Mouse (Mus musculus): ENCODE results near the gene Lmo7. TPM values are rescaled to one million over a fixed set of nuclear protein-coding genes. Genes with fewer than 3 reads are reported as not detected.

Lmo7 gene
- polyA plus RNA-seq, 1 experiment from 2014 or later: 3.8 TPM

DNA sequence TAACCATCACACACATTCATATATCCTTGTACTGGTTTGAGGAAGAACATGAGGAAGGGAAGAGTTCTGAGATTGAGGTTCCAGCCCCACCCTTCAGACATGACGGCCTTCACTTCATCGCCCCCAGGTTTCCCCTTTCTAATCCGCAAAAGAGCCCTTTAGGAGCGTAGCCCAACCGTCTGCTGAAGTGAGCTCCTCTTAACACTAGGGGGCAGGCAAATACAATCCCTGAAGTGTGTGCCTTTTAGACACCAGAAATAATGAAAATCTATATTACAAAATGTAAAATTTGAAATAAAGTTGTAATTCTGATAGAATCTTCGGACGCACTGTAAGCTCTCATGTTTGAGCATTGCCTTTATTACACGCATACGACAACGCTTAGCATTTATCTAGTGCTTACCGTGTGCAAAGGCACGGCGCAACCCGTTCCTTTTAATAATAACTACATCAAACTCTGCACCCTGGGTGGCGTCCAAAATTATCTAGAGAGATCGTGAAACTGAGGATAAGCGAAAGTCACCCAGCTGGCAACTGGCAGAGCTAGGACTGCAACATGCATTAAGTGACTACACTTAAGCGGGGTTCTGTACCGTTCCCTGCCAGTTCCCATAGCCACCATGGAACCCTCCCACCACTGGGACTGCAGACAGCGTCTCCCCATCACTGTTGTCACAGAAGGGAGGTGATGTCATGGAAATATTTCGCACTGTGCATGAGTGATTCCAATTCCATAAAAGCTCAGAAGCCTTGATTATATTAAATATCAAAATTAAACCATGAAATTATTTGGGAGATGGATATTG lies 217.2 kb downstream of the Lmo7 start:
- H3K4me1 ChIP-seq (replicated peaks; ENCODE audit: control insufficient read depth, insufficient read depth, low read length): no peaks in the 10 kb centered on the region
- no peak for DNase-seq (ENCODE audit: low spot score)
- H3K9ac ChIP-seq (ENCODE audit: low read depth, low read length): no peak overlapping the region
- 0 out of 2 replicates have a peak, but pooled peaks have one; percentile 40 for ATAC-seq (replicated peaks; ENCODE audit: low FRiP score)
- no peaks in the 10 kb centered on the region for H3K36me3 ChIP-seq (ENCODE audit: control insufficient read depth, insufficient read depth, low read length)
- no peaks in the 10 kb centered on the region for H3K9me3 ChIP-seq (ENCODE audit: control insufficient read depth, low read length)
- no peak overlapping the region for H3K4me3 ChIP-seq (ENCODE audit: low read depth, low read length)
- H3K4me2 ChIP-seq: no peak overlapping the region
- no peaks in the 10 kb centered on the region for H3K27me3 ChIP-seq (replicated peaks; ENCODE audit: control insufficient read depth, insufficient read depth, low read length)
- H3K27ac ChIP-seq (ENCODE audit: low read depth, low read length): no peak overlapping the region
- 55% methylated on average over 21 of the region's 21 CpGs for WGBS

DNA sequence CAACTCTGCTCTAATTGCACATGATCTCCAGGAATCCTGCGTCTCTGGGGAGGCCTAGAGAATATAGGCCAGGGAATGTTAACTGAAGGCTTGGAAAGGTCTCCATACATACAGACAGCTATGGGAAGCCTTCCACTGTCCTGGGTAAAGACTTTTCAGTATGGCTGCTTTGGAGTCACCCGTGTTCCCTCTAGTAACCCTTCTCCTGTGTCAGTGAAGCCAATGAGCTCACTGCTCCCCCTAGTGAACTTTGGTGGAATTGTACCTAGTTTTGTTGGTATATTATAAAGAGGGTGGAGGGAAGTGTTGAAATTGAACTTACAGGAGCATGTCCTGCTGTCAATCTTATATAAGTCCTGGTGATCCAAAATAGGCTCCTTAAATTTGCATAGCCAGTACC lies 219.4 kb downstream of the Lmo7 start:
- Histone ChIP-seq H3K4me3 (ENCODE audit: low read depth, low read length) (no peak overlapping the region), H3K36me3 (ENCODE audit: control insufficient read depth, insufficient read depth, low read length) (no peaks in the 10 kb centered on the region), H3K4me2 (no peak overlapping the region), H3K9ac (ENCODE audit: low read depth, low read length) (no peak overlapping the region), H3K27ac (ENCODE audit: low read depth, low read length) (no peak overlapping the region), H3K27me3 (replicated peaks; ENCODE audit: control insufficient read depth, insufficient read depth, low read length) (no peaks in the 10 kb centered on the region), H3K4me1 (replicated peaks; ENCODE audit: control insufficient read depth, insufficient read depth, low read length) (no peaks in the 10 kb centered on the region), H3K9me3 (ENCODE audit: control insufficient read depth, low read length) (no peaks in the 10 kb centered on the region)
- whole genome bisulfite sequencing: 43% methylated on average over 2 of the region's 2 CpGs
- ATAC-seq (replicated peaks; ENCODE audit: low FRiP score) (0 out of 2 replicates have a peak, but pooled peaks have one; percentile 20), DNase-seq (ENCODE audit: low spot score) (no peak)

DNA sequence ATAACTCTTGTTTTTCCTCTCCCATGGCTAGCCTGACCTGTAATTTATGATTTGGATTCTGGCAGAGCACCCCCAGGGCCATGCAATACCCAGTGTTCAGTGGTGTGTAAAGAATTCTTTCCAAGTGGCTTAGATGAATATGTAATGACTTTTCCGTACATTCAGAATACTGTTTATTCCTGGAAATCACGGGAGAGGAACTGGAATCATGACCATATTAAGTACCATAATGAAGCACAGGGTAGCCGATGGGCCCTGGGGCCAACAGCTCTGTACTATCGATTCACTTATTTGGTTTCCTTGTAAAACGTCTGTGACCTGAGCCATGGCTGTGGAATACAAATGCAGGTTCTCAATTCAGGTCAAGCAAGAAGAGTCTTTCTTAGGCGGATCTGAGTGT lies 221.3 kb downstream of the Lmo7 start:
- Histone ChIP-seq H3K36me3 (ENCODE audit: control insufficient read depth, insufficient read depth, low read length) (no peaks in the 10 kb centered on the region), H3K4me3 (ENCODE audit: low read depth, low read length) (no peak overlapping the region), H3K9ac (ENCODE audit: low read depth, low read length) (no peak overlapping the region), H3K4me1 (replicated peaks; ENCODE audit: control insufficient read depth, insufficient read depth, low read length) (no peaks in the 10 kb centered on the region), H3K9me3 (ENCODE audit: control insufficient read depth, low read length) (no peaks in the 10 kb centered on the region), H3K27me3 (replicated peaks; ENCODE audit: control insufficient read depth, insufficient read depth, low read length) (no peaks in the 10 kb centered on the region), H3K27ac (ENCODE audit: low read depth, low read length) (no peak overlapping the region), H3K4me2 (no peak overlapping the region)
- no peak for ATAC-seq (replicated peaks; ENCODE audit: low FRiP score)
- no peak for DNase-seq (ENCODE audit: low spot score)
- WGBS: 85% methylated on average over 6 of the region's 6 CpGs

DNA sequence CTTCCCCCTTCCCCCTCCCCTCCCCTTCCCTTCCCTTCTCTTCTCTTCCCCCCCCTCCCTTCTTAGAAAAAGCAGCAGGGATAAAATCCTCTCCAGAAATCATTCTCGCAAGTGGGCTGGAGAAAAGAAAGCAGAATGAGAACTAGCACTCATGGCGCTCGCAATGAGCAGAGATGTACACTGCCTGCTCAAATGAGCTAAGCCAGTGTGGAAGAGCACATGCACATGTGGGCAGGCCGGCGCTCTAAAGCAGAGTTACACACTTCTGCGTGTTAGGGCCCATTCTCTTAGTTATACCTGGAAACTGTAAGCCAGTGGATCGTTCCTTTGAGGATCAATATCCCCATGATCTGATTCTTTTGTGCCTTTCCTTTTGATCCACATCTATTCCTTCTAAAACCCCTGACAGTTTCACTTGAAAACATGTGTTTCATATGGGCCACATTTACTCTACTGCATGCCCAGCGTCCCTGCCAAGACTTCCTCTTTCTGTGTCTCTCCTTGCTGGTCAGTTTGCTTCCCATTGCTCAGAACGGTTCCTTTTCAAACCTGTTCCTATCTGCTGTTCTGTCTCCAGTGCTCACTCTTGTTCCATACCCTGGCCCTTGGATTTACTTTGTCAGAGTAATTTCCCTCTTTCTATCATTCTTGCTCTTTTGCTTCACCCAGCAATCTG lies 224.2 kb downstream of the Lmo7 start:
- H3K27me3 ChIP-seq (replicated peaks; ENCODE audit: control insufficient read depth, insufficient read depth, low read length): no peaks in the 10 kb centered on the region
- no peaks in the 10 kb centered on the region for H3K9me3 ChIP-seq (ENCODE audit: control insufficient read depth, low read length)
- H3K36me3 ChIP-seq (ENCODE audit: control insufficient read depth, insufficient read depth, low read length): no peaks in the 10 kb centered on the region
- H3K4me2 ChIP-seq: no peak overlapping the region
- H3K9ac ChIP-seq (ENCODE audit: low read depth, low read length): no peak overlapping the region
- H3K27ac ChIP-seq (ENCODE audit: low read depth, low read length): no peak overlapping the region
- DNase-seq (ENCODE audit: low spot score) (no peak), ATAC-seq (replicated peaks; ENCODE audit: low FRiP score) (no peak)
- no peak overlapping the region for H3K4me3 ChIP-seq (ENCODE audit: low read depth, low read length)
- whole genome bisulfite sequencing: 70% methylated on average over 9 of the region's 9 CpGs
- no peaks in the 10 kb centered on the region for H3K4me1 ChIP-seq (replicated peaks; ENCODE audit: control insufficient read depth, insufficient read depth, low read length)

DNA sequence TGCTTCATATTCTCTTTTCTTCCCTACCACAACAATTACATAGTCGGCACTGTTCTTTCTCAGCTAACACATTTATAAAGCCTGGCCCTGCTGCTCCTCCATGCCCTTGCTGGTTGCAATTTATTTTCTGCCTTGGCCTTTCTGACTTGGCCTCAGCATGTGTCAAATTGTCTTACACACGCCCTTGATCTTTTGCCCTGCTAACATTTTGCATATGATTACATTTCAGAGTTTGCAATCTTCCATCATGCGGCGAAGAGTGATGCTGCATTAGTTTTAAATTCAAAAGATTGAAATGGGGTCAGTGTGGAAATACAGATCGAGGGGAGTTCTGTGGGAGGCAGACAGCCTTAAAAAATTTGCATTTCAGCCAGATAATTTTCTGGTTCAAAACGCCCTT lies 234.6 kb downstream of the Lmo7 start:
- H3K27me3 ChIP-seq (replicated peaks; ENCODE audit: control insufficient read depth, insufficient read depth, low read length): no peaks in the 10 kb centered on the region
- ATAC-seq (replicated peaks; ENCODE audit: low FRiP score): no peak
- no peak for DNase-seq (ENCODE audit: low spot score)
- no peak overlapping the region for H3K4me2 ChIP-seq
- H3K36me3 ChIP-seq (ENCODE audit: control insufficient read depth, insufficient read depth, low read length): no peaks in the 10 kb centered on the region
- 75% methylated on average over 6 of the region's 6 CpGs for WGBS
- H3K9me3 ChIP-seq (ENCODE audit: control insufficient read depth, low read length): no peaks in the 10 kb centered on the region
- no peaks in the 10 kb centered on the region for H3K4me1 ChIP-seq (replicated peaks; ENCODE audit: control insufficient read depth, insufficient read depth, low read length)
- H3K27ac ChIP-seq (ENCODE audit: low read depth, low read length): no peak overlapping the region
- H3K4me3 ChIP-seq (ENCODE audit: low read depth, low read length): no peak overlapping the region
- no peak overlapping the region for H3K9ac ChIP-seq (ENCODE audit: low read depth, low read length)

DNA sequence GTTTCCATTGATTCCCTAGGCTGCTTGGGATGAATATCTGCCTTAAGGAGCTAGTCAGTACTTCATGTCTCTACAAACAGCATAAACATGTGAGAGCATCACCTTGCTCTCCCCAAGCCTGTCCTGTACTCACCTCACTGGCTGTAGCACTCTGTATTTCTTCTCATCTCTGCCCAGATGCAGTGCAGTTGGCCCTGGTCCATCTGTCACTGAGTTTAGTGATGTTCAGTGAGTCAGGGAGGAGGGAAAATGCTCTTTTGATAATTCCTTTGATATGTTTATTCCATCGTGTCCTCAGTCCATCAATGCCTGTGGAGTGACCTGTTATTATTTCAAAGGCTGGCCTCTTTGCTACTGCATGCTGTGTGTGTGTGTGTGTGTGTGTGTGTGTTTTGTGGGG lies 235.2 kb downstream of the Lmo7 start:
- H3K4me3 ChIP-seq (ENCODE audit: low read depth, low read length): no peak overlapping the region
- H3K9me3 ChIP-seq (ENCODE audit: control insufficient read depth, low read length): no peaks in the 10 kb centered on the region
- H3K27ac ChIP-seq (ENCODE audit: low read depth, low read length): no peak overlapping the region
- no peak for DNase-seq (ENCODE audit: low spot score)
- ATAC-seq (replicated peaks; ENCODE audit: low FRiP score): no peak
- H3K9ac ChIP-seq (ENCODE audit: low read depth, low read length): no peak overlapping the region
- 64% methylated on average over 1 of the region's 1 CpGs for WGBS
- no peak overlapping the region for H3K4me2 ChIP-seq
- no peaks in the 10 kb centered on the region for H3K36me3 ChIP-seq (ENCODE audit: control insufficient read depth, insufficient read depth, low read length)
- H3K4me1 ChIP-seq (replicated peaks; ENCODE audit: control insufficient read depth, insufficient read depth, low read length): no peaks in the 10 kb centered on the region
- H3K27me3 ChIP-seq (replicated peaks; ENCODE audit: control insufficient read depth, insufficient read depth, low read length): no peaks in the 10 kb centered on the region

DNA sequence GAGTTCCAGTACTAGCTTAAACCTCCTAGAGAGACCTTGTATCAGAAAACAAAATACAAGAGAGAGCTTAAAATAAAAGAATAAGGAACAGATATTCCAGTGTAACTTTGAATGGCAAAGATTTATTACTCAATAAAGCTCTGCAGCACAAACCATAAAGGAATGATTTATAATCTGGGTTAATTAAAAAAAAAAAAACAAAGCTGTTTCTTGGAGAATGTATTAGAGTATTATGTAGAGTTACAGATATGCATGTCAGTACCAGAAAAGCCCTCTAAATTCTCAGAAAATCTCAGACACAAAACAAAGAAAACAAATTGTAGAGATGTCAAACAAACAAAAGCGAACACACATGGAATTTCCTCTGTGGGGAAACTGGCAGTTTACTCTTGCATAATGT lies 243.0 kb downstream of the Lmo7 start:
- no peak for DNase-seq (ENCODE audit: low spot score)

DNA sequence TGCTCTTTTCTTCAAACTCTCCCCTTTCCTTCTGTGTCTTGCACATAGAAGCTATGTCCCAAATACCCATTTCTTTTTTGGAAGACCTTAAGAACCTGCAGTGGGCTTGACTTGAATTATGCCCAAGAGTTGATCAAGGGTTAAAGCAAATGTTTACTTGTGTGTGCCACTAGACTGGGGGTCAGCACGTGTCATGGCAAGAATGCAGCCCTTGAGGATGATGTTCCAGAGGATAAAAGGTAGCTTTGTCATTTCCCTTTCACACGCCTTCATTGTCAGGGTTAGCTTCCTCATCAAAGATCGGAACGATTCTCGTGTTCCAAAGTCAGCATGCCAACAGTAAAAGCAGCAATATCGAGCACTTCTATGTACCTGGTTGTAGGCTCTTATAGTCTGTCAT lies 243.4 kb downstream of the Lmo7 start:
- H3K9me3 ChIP-seq (ENCODE audit: control insufficient read depth, low read length): no peaks in the 10 kb centered on the region
- no peak overlapping the region for H3K4me2 ChIP-seq
- no peak overlapping the region for H3K9ac ChIP-seq (ENCODE audit: low read depth, low read length)
- DNase-seq (ENCODE audit: low spot score) (no peak), ATAC-seq (replicated peaks; ENCODE audit: low FRiP score) (no peak)
- H3K4me3 ChIP-seq (ENCODE audit: low read depth, low read length): no peak overlapping the region
- WGBS: 67% methylated on average over 6 of the region's 6 CpGs
- no peak overlapping the region for H3K27ac ChIP-seq (ENCODE audit: low read depth, low read length)
- no peaks in the 10 kb centered on the region for H3K36me3 ChIP-seq (ENCODE audit: control insufficient read depth, insufficient read depth, low read length)
- H3K4me1 ChIP-seq (replicated peaks; ENCODE audit: control insufficient read depth, insufficient read depth, low read length): no peaks in the 10 kb centered on the region
- H3K27me3 ChIP-seq (replicated peaks; ENCODE audit: control insufficient read depth, insufficient read depth, low read length): no peaks in the 10 kb centered on the region

More for the DNA sequence above, 243.0 kb downstream of the Lmo7 start:
- H3K27me3 ChIP-seq (replicated peaks; ENCODE audit: control insufficient read depth, insufficient read depth, low read length): no peaks in the 10 kb centered on the region
- ATAC-seq (replicated peaks; ENCODE audit: low FRiP score): no peak
- H3K36me3 ChIP-seq (ENCODE audit: control insufficient read depth, insufficient read depth, low read length): no peaks in the 10 kb centered on the region
- H3K9me3 ChIP-seq (ENCODE audit: control insufficient read depth, low read length): no peaks in the 10 kb centered on the region
- H3K9ac ChIP-seq (ENCODE audit: low read depth, low read length): no peak overlapping the region
- H3K4me2 ChIP-seq: no peak overlapping the region
- WGBS: 71% methylated on average over 1 of the region's 1 CpGs
- no peak overlapping the region for H3K4me3 ChIP-seq (ENCODE audit: low read depth, low read length)
- no peak overlapping the region for H3K27ac ChIP-seq (ENCODE audit: low read depth, low read length)
- H3K4me1 ChIP-seq (replicated peaks; ENCODE audit: control insufficient read depth, insufficient read depth, low read length): no peaks in the 10 kb centered on the region

Data from liver, embryonic 11.5 days (tissue).